Mouse (Mus musculus) ES-E14 (cell line): ENCODE data around the gene Ttc12. TPM values are rescaled to one million over a fixed set of nuclear protein-coding genes. Genes with fewer than 3 reads are reported as not detected.

Experiments
- DNase-seq: peaks from one replicate; pipeline ENCODE4 v3.0.0-alpha.2; 2013; ENCODE audit warnings: low read depth, low spot score
- H3K27ac ChIP-seq: 2 replicates; pipeline ENCODE4 v1.5.1; 2012; ENCODE audit warnings: low read depth, mild to moderate bottlenecking, low read length, moderate library complexity, mixed read lengths; ENCODE audit not compliant: poor library complexity, insufficient read depth, severe bottlenecking
- H3K36me3 ChIP-seq: 2 replicates; pipeline ENCODE4 v1.6.1; 2012; ENCODE audit warnings: mild to moderate bottlenecking, low read length, moderate library complexity, mixed read lengths; ENCODE audit not compliant: control insufficient read depth, poor library complexity, insufficient read depth, severe bottlenecking
- H3K4me1 ChIP-seq, 2 experiments: fragments of 150-350 bp in 1 of 2; sonication (generic) in 1 of 2; 2 replicates each; pipeline ENCODE4 v1.6.1; 2012; ENCODE audit warnings: low read length in 2 of 2, mild to moderate bottlenecking in 1 of 2, mixed read lengths in 1 of 2; ENCODE audit not compliant: control insufficient read depth in 2 of 2, insufficient read depth in 2 of 2, poor library complexity in 1 of 2
- H3K4me3 ChIP-seq, 2 experiments: fragments of 150-350 bp in 1 of 2; sonication (generic) in 1 of 2; 2 replicates each; pipeline ENCODE4 v1.5.1; 2012; ENCODE audit warnings: low read length in 2 of 2, low read depth in 1 of 2, mild to moderate bottlenecking in 1 of 2, mixed read lengths in 1 of 2; ENCODE audit not compliant: insufficient read depth in 1 of 2, poor library complexity in 1 of 2, severe bottlenecking in 1 of 2
- H3K9ac ChIP-seq: 2 replicates; pipeline ENCODE4 v1.6.1; 2012; ENCODE audit warnings: low read depth, mild to moderate bottlenecking, low read length, mixed read lengths; ENCODE audit not compliant: poor library complexity, insufficient read depth, severe bottlenecking
- H3K9me3 ChIP-seq: fragments of 150-350 bp; sonication (generic); 2 replicates; pipeline ENCODE4 v1.6.1; 2012; ENCODE audit warnings: low read depth, mild to moderate bottlenecking, low read length; ENCODE audit not compliant: control insufficient read depth, insufficient read depth
- CHD2 ChIP-seq: IDR thresholded peaks from 2 replicates; pipeline ENCODE4 v1.6.1; 2014; ENCODE audit warnings: mild to moderate bottlenecking, low read depth, low read length, inconsistent platforms
- HCFC1 ChIP-seq: IDR thresholded peaks from 2 replicates; pipeline ENCODE4 v1.6.1; 2012; ENCODE audit warnings: low read length, inconsistent platforms, borderline replicate concordance; ENCODE audit not compliant: insufficient read depth
- MAFK ChIP-seq: IDR thresholded peaks from 2 replicates; pipeline ENCODE4 v1.6.1; 2014; ENCODE audit warnings: mild to moderate bottlenecking, low read depth, low read length, inconsistent platforms; ENCODE audit not compliant: insufficient read depth
- ZC3H11A ChIP-seq: IDR thresholded peaks from 2 replicates; pipeline ENCODE4 v1.6.1; 2012; ENCODE audit warnings: low read depth, mild to moderate bottlenecking, inconsistent platforms, low read length, borderline replicate concordance
- ZNF384 ChIP-seq: IDR thresholded peaks from 2 replicates; pipeline ENCODE4 v1.6.1; 2012; ENCODE audit warnings: low read depth, low read length, inconsistent platforms
- in situ Hi-C, 2 experiments: fragments of 600-800 bp; cut with MboI; formaldehyde crosslinking; loops; one replicate each; pipeline ENCODE4 v1.15.1; 2025; ENCODE audit warnings: low sequenced_read_pairs in 2 of 2, inconsistent platforms in 1 of 2; ENCODE audit not compliant: unreplicated experiment in 2 of 2
- total RNA-seq: library from RNA; depleted of rRNA; stranded (reverse); fragments of 300-350 nt; gene quantifications from 2 replicates; pipeline ENCODE4 v1.2.3, GENCODE M21; 2012

Gene Ttc12
- total RNA-seq, 1 experiment: 2.1 TPM

DNA sequence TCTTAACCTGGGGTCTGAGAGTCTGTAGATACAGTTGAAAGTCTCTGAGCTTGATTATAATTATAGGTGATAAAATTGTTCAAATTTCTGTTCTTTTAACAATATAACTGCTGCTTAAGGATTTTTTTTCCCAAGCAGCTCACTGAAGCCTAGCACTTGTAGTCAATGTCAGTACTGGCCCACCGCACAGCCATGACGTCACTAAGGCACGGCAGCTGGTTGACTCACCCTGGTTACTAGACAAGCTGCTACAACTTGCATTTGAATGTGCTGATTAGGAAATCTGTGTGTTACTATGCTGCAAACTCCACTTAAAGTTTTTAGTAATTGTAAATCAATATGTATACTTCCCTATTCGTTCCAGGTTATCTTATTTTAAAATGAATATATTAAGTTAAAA lies 4.6 kb upstream of the Ttc12 start:
- DNase-seq: no peak
- no peaks in the 10 kb centered on the region for H3K36me3 ChIP-seq
- H3K4me1 ChIP-seq: peaks cover 0 to 4% of the 10 kb centered on the region in 2 experiments; a peak in 1 of 4 replicates
- TF ChIP-seq HCFC1: no peak
- TF ChIP-seq ZC3H11A: no peak
- TF ChIP-seq ZNF384: no peak
- TF ChIP-seq MAFK: no peak
- TF ChIP-seq CHD2: no peak
- H3K27ac ChIP-seq: no peak overlapping the region
- H3K9ac ChIP-seq: no peak overlapping the region
- H3K4me3 ChIP-seq: no peak overlapping the region
- no peaks in the 10 kb centered on the region for H3K9me3 ChIP-seq
- in situ Hi-C loops: loop anchor here in 1 of 2 experiments (10.0 to 25.0 kb wide), 3 partner anchors 684 to 1034 kb away; partner anchors contain the start of gene Pts

DNA sequence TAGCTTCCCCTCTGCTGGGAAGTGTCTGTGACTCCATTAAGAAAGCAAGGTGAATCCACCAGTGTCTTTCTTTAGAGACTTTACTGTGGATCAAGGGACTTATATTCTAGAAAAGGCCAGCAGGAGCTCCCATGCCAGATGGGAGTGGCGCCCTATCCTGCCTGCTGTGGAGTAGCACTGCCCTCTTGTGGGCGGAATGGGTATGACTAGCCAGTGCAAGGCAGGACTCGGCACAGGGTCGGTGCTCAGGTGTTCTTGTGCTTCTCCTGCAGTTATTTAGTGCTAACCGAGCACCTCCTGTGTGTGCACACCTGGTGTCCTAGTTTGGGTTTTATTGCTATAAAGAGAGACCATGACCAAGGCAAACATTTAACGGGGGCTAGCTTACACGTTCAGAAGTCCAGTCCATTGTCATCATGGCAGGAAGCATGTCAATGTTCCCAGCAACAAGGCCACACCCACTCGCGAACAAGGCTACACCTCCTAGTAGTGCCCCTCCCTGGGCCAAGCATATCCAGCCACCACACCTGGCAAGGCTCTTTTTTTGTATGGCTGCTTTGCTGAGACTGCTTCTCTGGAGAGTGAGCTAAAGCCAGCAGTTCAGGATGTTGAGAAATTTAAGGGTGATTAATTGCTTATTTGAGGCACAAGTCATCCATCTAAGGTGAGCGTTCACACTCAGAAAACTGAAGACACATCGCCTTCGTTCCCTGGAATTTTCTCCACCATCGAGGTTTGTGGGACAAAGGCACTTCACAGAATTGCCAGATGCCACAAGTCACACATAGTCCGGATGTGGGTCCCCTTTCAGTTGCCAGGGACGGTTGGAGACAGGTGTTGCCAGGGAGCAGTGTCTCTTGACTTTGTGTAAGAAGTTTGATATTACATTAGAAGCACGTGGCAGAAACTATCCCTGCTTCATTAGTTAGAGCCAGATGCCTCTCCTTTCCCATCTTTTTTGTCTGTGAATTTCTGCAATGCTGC lies 3.2 kb upstream of the Ttc12 start:
- Histone ChIP-seq H3K4me3 (peak overlapping the region in 1 of 2 experiments; percentile 59; a peak in 2 of 4 replicates), H3K27ac (no peak overlapping the region), H3K9ac (no peak overlapping the region), H3K36me3 (no peaks in the 10 kb centered on the region), H3K9me3 (no peaks in the 10 kb centered on the region), H3K4me1 (peaks cover 2 to 6% of the 10 kb centered on the region in 2 experiments; a peak in 2 of 4 replicates)
- in situ Hi-C loops: loop anchor here (5.0 to 25.0 kb wide), 3 partner anchors 404 to 852 kb away; partner anchors contain the start of gene Tmprss5 (in 1 of the 2)
- peak; percentile 75 for DNase-seq
- TF ChIP-seq ZC3H11A (peak; percentile 99), CHD2 (no peak)

DNA sequence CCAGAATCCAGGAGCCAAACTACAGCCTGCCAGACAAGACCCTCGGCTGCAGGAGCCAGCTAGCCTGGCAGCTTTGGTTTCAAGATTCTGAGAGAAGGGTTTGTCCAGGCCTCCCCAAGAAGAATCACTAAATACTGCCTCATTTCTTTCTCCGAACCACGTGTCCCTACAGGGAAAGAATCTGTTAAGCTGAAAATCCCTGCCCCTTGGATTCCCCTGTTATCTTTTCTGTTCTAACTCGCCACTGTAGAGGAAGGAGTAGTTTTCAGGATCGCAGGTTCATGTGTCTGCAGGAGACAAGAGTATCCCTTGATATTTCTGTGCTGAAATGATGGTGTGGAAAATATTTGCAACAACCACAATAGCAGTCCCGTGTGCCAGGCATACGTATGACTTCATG lies 2.2 kb upstream of the Ttc12 start:
- H3K9me3 ChIP-seq: no peaks in the 10 kb centered on the region
- no peaks in the 10 kb centered on the region for H3K36me3 ChIP-seq
- H3K9ac ChIP-seq: no peak overlapping the region
- H3K27ac ChIP-seq: no peak overlapping the region
- TF ChIP-seq MAFK (no peak), ZNF384 (no peak), HCFC1 (no peak), ZC3H11A (no peak), CHD2 (no peak)
- DNase-seq: no peak
- peaks cover 5 to 6% of the 10 kb centered on the region in 2 experiments; a peak in 3 of 4 replicates for H3K4me1 ChIP-seq
- H3K4me3 ChIP-seq: no peak overlapping the region
- in situ Hi-C loops: loop anchor here (5.0 to 25.0 kb wide), 3 partner anchors 403 to 851 kb away; partner anchors contain the start of gene Tmprss5 (in 1 of the 2)

DNA sequence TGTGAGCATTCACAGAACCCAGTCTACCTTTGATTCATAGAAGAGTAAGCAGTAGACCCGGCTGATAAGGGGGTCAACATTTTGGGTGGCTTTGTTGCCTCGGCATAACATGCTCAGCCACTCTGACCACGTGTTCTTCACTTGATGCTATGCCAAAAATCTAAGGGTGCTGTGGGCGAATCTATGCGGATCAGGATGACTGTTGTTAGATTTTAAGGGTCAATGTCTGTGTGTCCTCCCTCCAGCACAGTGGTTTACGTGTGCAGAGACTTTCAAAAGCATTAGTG lies 1.6 kb upstream of the Ttc12 start:
- DNase-seq: no peak
- Histone ChIP-seq H3K36me3 (no peaks in the 10 kb centered on the region), H3K27ac (no peak overlapping the region), H3K4me3 (no peak overlapping the region), H3K4me1 (peaks cover 8% of the 10 kb centered on the region in 2 experiments), H3K9me3 (no peaks in the 10 kb centered on the region), H3K9ac (no peak overlapping the region)
- in situ Hi-C loops: loop anchor here (5.0 to 25.0 kb wide), 3 partner anchors 403 to 850 kb away; partner anchors contain the start of gene Tmprss5 (in 1 of the 2)
- no peak for TF ChIP-seq ZNF384
- TF ChIP-seq MAFK: no peak
- TF ChIP-seq CHD2: no peak
- no peak for TF ChIP-seq ZC3H11A
- no peak for TF ChIP-seq HCFC1
